Mouse (Mus musculus) WW6 (cell line): ENCODE data around the gene 6030408B16Rik.

Experiments used
- DNase-seq: peaks from one replicate; pipeline ENCODE4 v3.0.0-alpha.2; 2013; ENCODE audit warnings: low read depth, low spot score

The 6030408B16Rik gene

GRCm38 (mm10) chr15:101293025-101293621 is at the start of gene 6030408B16Rik:
Gene 6030408B16Rik (plus strand): TSS chr15:101293212.
- DNase-seq: no peak

GRCm38 (mm10) chr15:101244012-101244411 is 49.0 kb upstream of the 6030408B16Rik start:
- no peak for DNase-seq

GRCm38 (mm10) chr15:101246231-101247154 is 46.5 kb upstream of the 6030408B16Rik start:
- no peak for DNase-seq

- no peak for DNase-seq
Measured at GRCm38 (mm10) chr15:101247155-101247498, 45.9 kb upstream of the 6030408B16Rik start.

GRCm38 (mm10) chr15:101248029-101248710 is 44.8 kb upstream of the 6030408B16Rik start:
- no peak for DNase-seq

GRCm38 (mm10) chr15:101250220-101250800 is 42.7 kb upstream of the 6030408B16Rik start:
- no peak for DNase-seq

GRCm38 (mm10) chr15:101251930-101252329 is 41.1 kb upstream of the 6030408B16Rik start:
- DNase-seq: no peak

- no peak for DNase-seq
Measured at GRCm38 (mm10) chr15:101252614-101253013, 40.4 kb upstream of the 6030408B16Rik start.

GRCm38 (mm10) chr15:101253563-101253885 is 39.5 kb upstream of the 6030408B16Rik start:
- DNase-seq: no peak

GRCm38 (mm10) chr15:101253886-101254795 is 38.9 kb upstream of the 6030408B16Rik start, which contains the start of gene Nr4a1:
Gene Nr4a1 (plus strand): TSS chr15:101254269.
- no peak for DNase-seq

- no peak for DNase-seq
Measured at GRCm38 (mm10) chr15:101255842-101256462, 37.1 kb upstream of the 6030408B16Rik start.

GRCm38 (mm10) chr15:101256463-101257206 is 36.4 kb upstream of the 6030408B16Rik start:
- no peak for DNase-seq

GRCm38 (mm10) chr15:101258420-101258819 is 34.6 kb upstream of the 6030408B16Rik start:
- DNase-seq: no peak

GRCm38 (mm10) chr15:101259922-101260321 is 33.1 kb upstream of the 6030408B16Rik start:
- no peak for DNase-seq

GRCm38 (mm10) chr15:101260387-101260786 is 32.6 kb upstream of the 6030408B16Rik start:
- no peak for DNase-seq

GRCm38 (mm10) chr15:101260874-101261622 is 32.0 kb upstream of the 6030408B16Rik start:
- no peak for DNase-seq

- no peak for DNase-seq
Measured at GRCm38 (mm10) chr15:101262502-101262901, 30.5 kb upstream of the 6030408B16Rik start.

- no peak for DNase-seq
Measured at GRCm38 (mm10) chr15:101266132-101266963, 26.7 kb upstream of the 6030408B16Rik start.
